Mouse (Mus musculus): ENCODE data around the gene Zdhhc5. TPM values are rescaled to one million over a fixed set of nuclear protein-coding genes. Genes with fewer than 3 reads are reported as not detected.

The Zdhhc5 gene
- total RNA-seq, 1 experiment: 39.0 TPM

DNA sequence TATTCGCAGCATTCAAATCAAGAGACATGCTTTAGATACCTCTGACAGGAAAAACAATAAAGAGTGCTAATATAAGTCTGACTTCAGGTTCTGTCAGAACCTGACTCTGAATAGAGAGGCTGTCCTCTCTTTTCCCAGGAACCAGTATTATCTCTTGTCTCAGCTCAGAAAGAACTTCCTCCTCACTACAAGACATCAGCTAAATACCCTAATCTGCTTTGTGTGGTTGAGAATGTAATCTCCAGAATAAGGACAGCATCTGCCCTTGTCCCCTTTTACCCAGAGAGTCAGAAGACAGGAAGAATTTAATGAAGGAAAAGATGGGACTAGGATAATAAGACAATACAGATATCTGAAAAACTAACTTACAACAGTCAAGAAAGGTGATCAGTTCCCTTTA, 11.5 kb downstream of the Zdhhc5 start:
- DNase-seq (ENCODE audit: low read depth, low spot score): no peak
- H3K36me3 ChIP-seq (ENCODE audit: control insufficient read depth, insufficient read depth, low read length, poor library complexity, severe bottlenecking): no peaks in the 10 kb centered on the region; the same call in 1 of the 2 replicates
- in situ Hi-C loops (cut with MboI; ENCODE audit: low sequenced_read_pairs in 2 of 2, unreplicated experiment in 2 of 2): no loop called here
- H3K27ac ChIP-seq (ENCODE audit: insufficient read depth, low read depth, low read length, poor library complexity, severe bottlenecking): no peak overlapping the region
- no peak overlapping the region for H3K9ac ChIP-seq (ENCODE audit: insufficient read depth, low read depth, low read length, poor library complexity, severe bottlenecking)
- TF ChIP-seq MAFK (IDR thresholded peaks at IDR 0.05; ENCODE audit: insufficient read depth, low read depth, low read length): no peak
- TF ChIP-seq HCFC1 (IDR thresholded peaks at IDR 0.05; ENCODE audit: borderline replicate concordance, insufficient read depth, low read length): no peak
- no peak for TF ChIP-seq ZNF384 (IDR thresholded peaks at IDR 0.05; ENCODE audit: low read depth, low read length)
- TF ChIP-seq CHD2 (IDR thresholded peaks at IDR 0.05; ENCODE audit: low read depth, low read length): no peak
- TF ChIP-seq ZC3H11A (IDR thresholded peaks at IDR 0.05; ENCODE audit: borderline replicate concordance, low read depth, low read length): no peak
- H3K4me3 ChIP-seq (ENCODE audit: insufficient read depth in 1 of 2, low read depth in 1 of 2, low read length in 2 of 2, poor library complexity in 1 of 2, severe bottlenecking in 1 of 2): no peak overlapping the region
- peaks cover 2% of the 10 kb centered on the region in 2 experiments; a peak in 3 of 4 replicates for H3K4me1 ChIP-seq (ENCODE audit: control insufficient read depth in 2 of 2, insufficient read depth in 2 of 2, low read length in 2 of 2, poor library complexity in 1 of 2)
- no peaks in the 10 kb centered on the region for H3K9me3 ChIP-seq (ENCODE audit: control insufficient read depth, insufficient read depth, low read depth, low read length)

DNA sequence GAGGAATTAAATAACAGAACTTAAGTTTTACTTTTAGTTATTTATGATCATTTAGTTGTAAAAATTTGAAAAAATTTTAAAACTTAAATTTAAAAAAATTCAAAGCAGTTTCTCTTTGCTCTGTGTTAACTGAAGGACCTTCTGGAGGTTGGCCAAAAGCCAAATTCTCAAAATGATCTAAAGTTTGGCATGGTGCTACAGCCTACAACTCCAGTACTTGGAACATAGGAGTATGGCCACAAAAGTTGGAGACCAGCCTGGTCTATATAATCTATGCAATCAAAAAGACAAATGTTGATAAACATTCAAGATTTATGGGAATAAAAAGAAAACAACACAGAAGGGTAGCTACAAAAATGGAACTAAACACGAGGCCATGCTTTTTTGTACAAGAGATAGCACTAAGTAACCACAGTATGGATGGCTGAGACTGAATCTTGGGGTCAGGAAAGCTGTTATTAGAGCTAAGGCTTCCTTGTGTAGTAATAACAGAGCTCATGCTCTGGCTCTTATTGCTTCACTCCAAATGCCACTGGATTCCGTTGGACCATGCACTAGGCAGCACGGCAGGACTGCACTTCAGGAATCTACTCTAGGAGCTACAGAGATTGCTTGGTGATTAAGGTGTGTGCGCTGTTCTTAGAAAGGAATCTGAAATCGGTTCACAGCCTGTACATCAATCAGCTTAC, 19.8 kb downstream of the Zdhhc5 start:
- peaks cover 10% of the 10 kb centered on the region for H3K36me3 ChIP-seq (ENCODE audit: control insufficient read depth, insufficient read depth, low read length, poor library complexity, severe bottlenecking)
- H3K4me3 ChIP-seq (ENCODE audit: insufficient read depth in 1 of 2, low read depth in 1 of 2, low read length in 2 of 2, poor library complexity in 1 of 2, severe bottlenecking in 1 of 2): no peak overlapping the region
- no peak overlapping the region for H3K9ac ChIP-seq (ENCODE audit: insufficient read depth, low read depth, low read length, poor library complexity, severe bottlenecking)
- in situ Hi-C loops (cut with MboI; ENCODE audit: low sequenced_read_pairs in 2 of 2, unreplicated experiment in 2 of 2): no loop called here
- TF ChIP-seq ZC3H11A (IDR thresholded peaks at IDR 0.05; ENCODE audit: borderline replicate concordance, low read depth, low read length) (no peak), MAFK (IDR thresholded peaks at IDR 0.05; ENCODE audit: insufficient read depth, low read depth, low read length) (no peak), HCFC1 (IDR thresholded peaks at IDR 0.05; ENCODE audit: borderline replicate concordance, insufficient read depth, low read length) (no peak), ZNF384 (IDR thresholded peaks at IDR 0.05; ENCODE audit: low read depth, low read length) (no peak), CHD2 (IDR thresholded peaks at IDR 0.05; ENCODE audit: low read depth, low read length) (no peak)
- no peaks in the 10 kb centered on the region for H3K9me3 ChIP-seq (ENCODE audit: control insufficient read depth, insufficient read depth, low read depth, low read length)
- no peak overlapping the region for H3K27ac ChIP-seq (ENCODE audit: insufficient read depth, low read depth, low read length, poor library complexity, severe bottlenecking)
- DNase-seq (ENCODE audit: low read depth, low spot score): no peak
- H3K4me1 ChIP-seq (ENCODE audit: control insufficient read depth in 2 of 2, insufficient read depth in 2 of 2, low read length in 2 of 2, poor library complexity in 1 of 2): no peaks in the 10 kb centered on the region

- in situ Hi-C loops (cut with MboI; ENCODE audit: low sequenced_read_pairs in 2 of 2, unreplicated experiment in 2 of 2): no loop called here
Observed at GRCm38 (mm10) chr2:84690050-84690449, 24.9 kb downstream of the Zdhhc5 start.

GRCm38 (mm10) chr2:84688080-84688844, 26.7 kb downstream of the Zdhhc5 start:
- TF ChIP-seq ZC3H11A (IDR thresholded peaks at IDR 0.05; ENCODE audit: borderline replicate concordance, low read depth, low read length): no peak
- TF ChIP-seq HCFC1 (IDR thresholded peaks at IDR 0.05; ENCODE audit: borderline replicate concordance, insufficient read depth, low read length): no peak
- TF ChIP-seq MAFK (IDR thresholded peaks at IDR 0.05; ENCODE audit: insufficient read depth, low read depth, low read length): no peak
- no peak for TF ChIP-seq CHD2 (IDR thresholded peaks at IDR 0.05; ENCODE audit: low read depth, low read length)
- no peak for TF ChIP-seq ZNF384 (IDR thresholded peaks at IDR 0.05; ENCODE audit: low read depth, low read length)
- in situ Hi-C loops (cut with MboI; ENCODE audit: low sequenced_read_pairs in 2 of 2, unreplicated experiment in 2 of 2): no loop called here
- DNase-seq (ENCODE audit: low read depth, low spot score): no peak
- Histone ChIP-seq H3K27ac (ENCODE audit: insufficient read depth, low read depth, low read length, poor library complexity, severe bottlenecking) (no peak overlapping the region), H3K36me3 (ENCODE audit: control insufficient read depth, insufficient read depth, low read length, poor library complexity, severe bottlenecking) (peaks cover 25% of the 10 kb centered on the region), H3K9ac (ENCODE audit: insufficient read depth, low read depth, low read length, poor library complexity, severe bottlenecking) (no peak overlapping the region), H3K9me3 (ENCODE audit: control insufficient read depth, insufficient read depth, low read depth, low read length) (no peaks in the 10 kb centered on the region), H3K4me1 (ENCODE audit: control insufficient read depth in 2 of 2, insufficient read depth in 2 of 2, low read length in 2 of 2, poor library complexity in 1 of 2) (peaks cover 0 to 2% of the 10 kb centered on the region in 2 experiments; a peak in 2 of 4 replicates), H3K4me3 (ENCODE audit: insufficient read depth in 1 of 2, low read depth in 1 of 2, low read length in 2 of 2, poor library complexity in 1 of 2, severe bottlenecking in 1 of 2) (no peak overlapping the region)

More at GRCm38 (mm10) chr2:84690050-84690449, 24.9 kb downstream of the Zdhhc5 start:
- Histone ChIP-seq H3K9ac (ENCODE audit: insufficient read depth, low read depth, low read length, poor library complexity, severe bottlenecking) (no peak overlapping the region), H3K36me3 (ENCODE audit: control insufficient read depth, insufficient read depth, low read length, poor library complexity, severe bottlenecking) (peaks cover 29% of the 10 kb centered on the region), H3K9me3 (ENCODE audit: control insufficient read depth, insufficient read depth, low read depth, low read length) (no peaks in the 10 kb centered on the region), H3K27ac (ENCODE audit: insufficient read depth, low read depth, low read length, poor library complexity, severe bottlenecking) (no peak overlapping the region), H3K4me1 (ENCODE audit: control insufficient read depth in 2 of 2, insufficient read depth in 2 of 2, low read length in 2 of 2, poor library complexity in 1 of 2) (peaks cover 0 to 2% of the 10 kb centered on the region in 2 experiments; a peak in 2 of 4 replicates), H3K4me3 (ENCODE audit: insufficient read depth in 1 of 2, low read depth in 1 of 2, low read length in 2 of 2, poor library complexity in 1 of 2, severe bottlenecking in 1 of 2) (no peak overlapping the region)
- DNase-seq (ENCODE audit: low read depth, low spot score): no peak
- no peak for TF ChIP-seq CHD2 (IDR thresholded peaks at IDR 0.05; ENCODE audit: low read depth, low read length)
- no peak for TF ChIP-seq ZNF384 (IDR thresholded peaks at IDR 0.05; ENCODE audit: low read depth, low read length)
